In genomic region chr7:47244658-47245057, GRCm38 (mm10) we compare ENCODE assay signal across 17 mouse cellular contexts. TPM values are rescaled to one million over a fixed set of nuclear protein-coding genes. Genes with fewer than 3 reads are reported as not detected.
DNase-seq lines count a peak whose midpoint lies in the region; ATAC-seq lines count a peak whose summit lies in the region.
"Had no signal": no experiment of that assay in that cellular context is flagged by ENCODE, and none has a peak within 500 bp of the region (broad histone marks: within the 10 kb centered on the region; RNA-seq: fewer than 3 reads in every experiment).

No protein-coding gene starts in this region.

- DNase-seq in spleen, adult 18-20 months: peak; percentile 15 to 40
- no peak for DNase-seq in spleen, adult 12 weeks (ENCODE audit: low spot score)
- DNase-seq in splenic B cell, adult 2 months (ENCODE audit: low read depth, low spot score): peak; percentile 1
- no peak for DNase-seq in cerebellum, adult 18-20 months
- no peak for DNase-seq in frontal cortex, postnatal 36 days (ENCODE audit: low spot score in 2 of 2)
- no peak for DNase-seq in heart, postnatal 25 days (ENCODE audit: low spot score)
- DNase-seq: adrenal gland, postnatal 14 days; cerebellum, postnatal 36 days; right cerebral cortex, postnatal 25 days had no signal

- peak; percentile 94 for ATAC-seq in common myeloid progenitor, adult 5-6 weeks (replicated peaks; ENCODE audit: low read depth, poor library complexity, severe bottlenecking)
- ATAC-seq: hindbrain, postnatal 0 days had no signal

- H3K27me3 ChIP-seq in splenic B cell, adult 2 months (ENCODE audit: control insufficient read depth, insufficient read depth, low read length, poor library complexity, severe bottlenecking): no peaks in the 10 kb centered on the region
- H3K27me3 ChIP-seq: embryonic facial prominence, embryonic 13.5 days; heart, embryonic 15.5 days; stomach, embryonic 15.5 days had no signal

- intact Hi-C loops in heart, postnatal 25 days (cut with DNase I): no loop called here

- H3K36me3 ChIP-seq in splenic B cell, adult 2 months (ENCODE audit: control insufficient read depth, insufficient read depth, low read length, poor library complexity, severe bottlenecking): no peaks in the 10 kb centered on the region
- H3K36me3 ChIP-seq: embryonic facial prominence, embryonic 13.5 days; forebrain, embryonic 10.5 days; heart, embryonic 15.5 days; limb, embryonic 10.5 days; stomach, embryonic 15.5 days had no signal

RNA-seq across cellular contexts. Expression of gene Mrgpra9, which starts 8.0 kb away (rescaled TPM):
- total RNA-seq in common myeloid progenitor, adult 5-6 weeks (2017): 0.58 TPM in 1 of 2 replicates, not detected in the other
- not detected for total RNA-seq in heart, postnatal 25 days (2021)
- total RNA-seq: adrenal gland, postnatal 14 days; hindbrain, postnatal 0 days; layer of hippocampus, postnatal 10 days had no signal

RNA-seq across cellular contexts. Expression of gene Mrgpra6, which starts 39.9 kb away (rescaled TPM):
- total RNA-seq in common myeloid progenitor, adult 5-6 weeks (2017): not detected in 2 replicates
- total RNA-seq in heart, postnatal 25 days (2021): not detected
- total RNA-seq: adrenal gland, postnatal 14 days; hindbrain, postnatal 0 days; layer of hippocampus, postnatal 10 days had no signal

Comparison
In these comparisons a context has a peak if more than half of its experiments do, and no peak if none do; other contexts are left out.
1. DNase-seq: peak in spleen, adult 18-20 months (2 of 2) and splenic B cell, adult 2 months (single experiment); none in spleen, adult 12 weeks (single experiment), cerebellum, adult 18-20 months (0 of 2), frontal cortex, postnatal 36 days (0 of 2) and heart, postnatal 25 days (single experiment).